Mouse (Mus musculus): ENCODE measurements around the gene Itgb5. TPM values are rescaled to one million over a fixed set of nuclear protein-coding genes. Genes with fewer than 3 reads are reported as not detected.

Gene Itgb5
- total and polyA plus RNA-seq, 3 experiments = 0.27 to 0.58 TPM; not detected in 1

DNA sequence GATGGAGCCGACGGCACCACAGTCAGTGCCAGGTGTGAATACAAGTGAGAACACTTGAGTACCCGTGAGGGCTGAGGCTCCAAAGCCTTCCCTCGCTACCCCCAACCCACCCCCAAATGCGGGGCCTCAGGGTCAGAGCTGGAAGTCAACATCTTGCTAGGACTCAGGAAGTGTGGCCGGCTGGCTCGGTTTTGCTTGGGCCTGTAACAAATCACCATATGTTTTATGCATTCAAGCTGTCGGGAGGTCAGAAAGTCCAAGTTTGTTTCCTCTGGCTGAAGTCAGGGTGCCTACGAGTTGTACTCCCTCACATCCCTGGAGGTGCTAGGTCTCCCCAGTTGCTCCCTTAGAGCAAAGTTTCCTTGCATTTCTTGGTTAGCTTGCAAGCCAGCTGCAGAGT is 110.2 kb downstream of the Itgb5 start:
- Histone ChIP-seq H3K4me1 (ENCODE audit: control insufficient read depth in 1 of 2, insufficient read depth in 2 of 2, low read length in 2 of 2) (peaks cover 0 to 20% of the 10 kb centered on the region in 2 experiments; a peak in 2 of 4 replicates), H3K79me2 (ENCODE audit: control insufficient read depth, insufficient read depth, low read length, poor library complexity) (no peaks in the 10 kb centered on the region), H3K4me3 (ENCODE audit: control insufficient read depth in 1 of 2, insufficient read depth in 1 of 2, low read depth in 2 of 2, low read length in 2 of 2) (no peak overlapping the region), H3K36me3 (ENCODE audit: control insufficient read depth in 1 of 2, insufficient read depth in 2 of 2, low read length in 2 of 2) (peaks cover 0 to 4% of the 10 kb centered on the region in 2 experiments; a peak in 2 of 4 replicates), H3K9ac (ENCODE audit: control insufficient read depth, low read depth, low read length, poor library complexity, severe bottlenecking) (no peak overlapping the region), H3K27ac (ENCODE audit: control insufficient read depth, low read depth, low read length) (no peak overlapping the region), H3K9me3 (replicated peaks; ENCODE audit: insufficient read depth, low read length) (no peaks in the 10 kb centered on the region), H3K27me3 (ENCODE audit: control insufficient read depth in 1 of 2, insufficient read depth in 2 of 2, low read length in 2 of 2) (peaks cover 0 to 2% of the 10 kb centered on the region in 2 experiments; a peak in 1 of 4 replicates)
- no peak for TF ChIP-seq MAX (IDR thresholded peaks at IDR 0.05; ENCODE audit: low read length)
- no peak for TF ChIP-seq ELF1 (IDR thresholded peaks at IDR 0.05; ENCODE audit: low read depth, low read length)
- no peak for TF ChIP-seq UBTF (IDR thresholded peaks at IDR 0.05; ENCODE audit: borderline replicate concordance, insufficient read depth, low read depth, low read length)
- TF ChIP-seq MAZ (IDR thresholded peaks at IDR 0.05; ENCODE audit: low read depth, low read length) = no peak
- TF ChIP-seq POLR2AphosphoS2 (IDR thresholded peaks at IDR 0.05; ENCODE audit: low read length) = no peak
- no peak for TF ChIP-seq CTCF (IDR thresholded peaks at IDR 0.05 in 2 of 3, conservative IDR thresholded peaks at IDR 0.05 in 1 of 3; ENCODE audit: control insufficient read depth in 1 of 3, insufficient read depth in 1 of 3, low read depth in 2 of 3, low read length in 3 of 3, poor library complexity in 1 of 3, severe bottlenecking in 1 of 3)
- TF ChIP-seq NRF1 (IDR thresholded peaks at IDR 0.05; ENCODE audit: insufficient read depth, low read depth, low read length, poor library complexity, severe bottlenecking) = no peak
- TF ChIP-seq TAL1 (IDR thresholded peaks at IDR 0.05; ENCODE audit: low read length) = no peak
- no peak for TF ChIP-seq ETS1 (IDR thresholded peaks at IDR 0.05; ENCODE audit: low read depth, low read length)
- no peak for TF ChIP-seq ZNF384 (IDR thresholded peaks at IDR 0.05; ENCODE audit: low read depth, low read length)
- TF ChIP-seq POLR2A (IDR thresholded peaks at IDR 0.05; ENCODE audit: control insufficient read depth in 1 of 2, insufficient read depth in 1 of 2, low read depth in 1 of 2, low read length in 2 of 2, poor library complexity in 1 of 2) = no peak
- no peak for TF ChIP-seq E2F4 (IDR thresholded peaks at IDR 0.05; ENCODE audit: borderline replicate concordance, low read depth, low read length)
- no peak for TF ChIP-seq EP300 (IDR thresholded peaks at IDR 0.05; ENCODE audit: low read depth in 1 of 2, low read length in 2 of 2)
- no peak for TF ChIP-seq MYC (IDR thresholded peaks at IDR 0.05; ENCODE audit: low read depth, low read length)
- no peak for DNase-seq (ENCODE audit: low read depth, low spot score)

GRCm38 (mm10) chr16:33940095-33940494 is 110.6 kb downstream of the Itgb5 start:
- Histone ChIP-seq H3K36me3 (ENCODE audit: control insufficient read depth in 1 of 2, insufficient read depth in 2 of 2, low read length in 2 of 2) (peaks cover 0 to 4% of the 10 kb centered on the region in 2 experiments; a peak in 2 of 4 replicates), H3K27me3 (ENCODE audit: control insufficient read depth in 1 of 2, insufficient read depth in 2 of 2, low read length in 2 of 2) (peaks cover 0 to 2% of the 10 kb centered on the region in 2 experiments; a peak in 1 of 4 replicates)
- TF ChIP-seq ZMIZ1 (IDR thresholded peaks at IDR 0.05; ENCODE audit: low read depth, low read length) = no peak
- no peak for TF ChIP-seq TBP (IDR thresholded peaks at IDR 0.05; ENCODE audit: low read depth, low read length)
- TF ChIP-seq RCOR1 (IDR thresholded peaks at IDR 0.05; ENCODE audit: low read depth, low read length) = no peak
- no peak for TF ChIP-seq HCFC1 (IDR thresholded peaks at IDR 0.05; ENCODE audit: low read depth, low read length)
- no peak for TF ChIP-seq MYC (IDR thresholded peaks at IDR 0.05; ENCODE audit: low read depth, low read length)
- no peak for TF ChIP-seq BHLHE40 (IDR thresholded peaks at IDR 0.05; ENCODE audit: borderline replicate concordance, low read depth, low read length)
- no peak for TF ChIP-seq ZKSCAN1 (IDR thresholded peaks at IDR 0.05; ENCODE audit: low read depth, low read length)
- TF ChIP-seq EP300 (IDR thresholded peaks at IDR 0.05; ENCODE audit: low read depth in 1 of 2, low read length in 2 of 2) = no peak
- no peak for TF ChIP-seq RAD21 (IDR thresholded peaks at IDR 0.05; ENCODE audit: low read depth, low read length)
- no peak for TF ChIP-seq POLR2AphosphoS2 (IDR thresholded peaks at IDR 0.05; ENCODE audit: low read length)
- TF ChIP-seq MAZ (IDR thresholded peaks at IDR 0.05; ENCODE audit: low read depth, low read length) = no peak

More at GRCm38 (mm10) chr16:33940095-33940494, 110.6 kb downstream of the Itgb5 start:
- H3K4me1 ChIP-seq (ENCODE audit: control insufficient read depth in 1 of 2, insufficient read depth in 2 of 2, low read length in 2 of 2) = peaks cover 0 to 20% of the 10 kb centered on the region in 2 experiments; a peak in 2 of 4 replicates
- DNase-seq (ENCODE audit: low read depth, low spot score) = no peak
- H3K79me2 ChIP-seq (ENCODE audit: control insufficient read depth, insufficient read depth, low read length, poor library complexity) = no peaks in the 10 kb centered on the region
- no peak overlapping the region for H3K27ac ChIP-seq (ENCODE audit: control insufficient read depth, low read depth, low read length)
- no peaks in the 10 kb centered on the region for H3K9me3 ChIP-seq (replicated peaks; ENCODE audit: insufficient read depth, low read length)
- H3K9ac ChIP-seq (ENCODE audit: control insufficient read depth, low read depth, low read length, poor library complexity, severe bottlenecking) = no peak overlapping the region
- H3K4me3 ChIP-seq (ENCODE audit: control insufficient read depth in 1 of 2, insufficient read depth in 1 of 2, low read depth in 2 of 2, low read length in 2 of 2) = no peak overlapping the region
